Mouse (Mus musculus): ENCODE data around the gene Btnl2. TPM values are rescaled to one million over a fixed set of nuclear protein-coding genes. Genes with fewer than 3 reads are reported as not detected.

The Btnl2 gene
- total RNA-seq, 2 experiments from 2014 or later, result 0.86 to 1.1 TPM

- no peak for DNase-seq (ENCODE audit: extremely low spot score in 1 of 2, low spot score in 1 of 2)
Measured at GRCm38 (mm10) chr17:34346041-34346440, 8.6 kb upstream of the Btnl2 start.

- DNase-seq (ENCODE audit: extremely low spot score in 1 of 2, low spot score in 1 of 2), result peak; percentile 19 to 56
Measured at GRCm38 (mm10) chr17:34347606-34348308, 6.9 kb upstream of the Btnl2 start.

GRCm38 (mm10) chr17:34349429-34349828 lies 5.2 kb upstream of the Btnl2 start:
- DNase-seq (ENCODE audit: extremely low spot score in 1 of 2, low spot score in 1 of 2), result peak; percentile 73 to 96

GRCm38 (mm10) chr17:34354940-34355339 lies 318 bp downstream of the Btnl2 start:
- no peak for DNase-seq (ENCODE audit: extremely low spot score in 1 of 2, low spot score in 1 of 2)

GRCm38 (mm10) chr17:34362954-34363546 lies 8.4 kb downstream of the Btnl2 start:
- DNase-seq (ENCODE audit: extremely low spot score in 1 of 2, low spot score in 1 of 2), result no peak

- no peak for DNase-seq (ENCODE audit: extremely low spot score in 1 of 2, low spot score in 1 of 2)
Measured at GRCm38 (mm10) chr17:34363676-34364310, 9.2 kb downstream of the Btnl2 start.

GRCm38 (mm10) chr17:34365031-34365430 lies 10.4 kb downstream of the Btnl2 start:
- no peak for DNase-seq (ENCODE audit: extremely low spot score in 1 of 2, low spot score in 1 of 2)

- DNase-seq (ENCODE audit: extremely low spot score in 1 of 2, low spot score in 1 of 2), result no peak
Measured at GRCm38 (mm10) chr17:34370563-34370962, 15.9 kb downstream of the Btnl2 start.

- DNase-seq (ENCODE audit: extremely low spot score in 1 of 2, low spot score in 1 of 2), result no peak
Measured at GRCm38 (mm10) chr17:34373055-34373709, 18.6 kb downstream of the Btnl2 start.

GRCm38 (mm10) chr17:34376847-34377246 lies 22.2 kb downstream of the Btnl2 start, which contains the start of gene Btnl1:
Btnl1 (plus strand) TSS chr17:34377132.
- DNase-seq (ENCODE audit: extremely low spot score in 1 of 2, low spot score in 1 of 2), result no peak

- DNase-seq (ENCODE audit: extremely low spot score in 1 of 2, low spot score in 1 of 2), result no peak
Measured at GRCm38 (mm10) chr17:34377450-34378209, 23.0 kb downstream of the Btnl2 start.

GRCm38 (mm10) chr17:34378716-34379115 lies 24.1 kb downstream of the Btnl2 start:
- no peak for DNase-seq (ENCODE audit: extremely low spot score in 1 of 2, low spot score in 1 of 2)

- no peak for DNase-seq (ENCODE audit: extremely low spot score in 1 of 2, low spot score in 1 of 2)
Measured at GRCm38 (mm10) chr17:34379451-34379850, 24.8 kb downstream of the Btnl2 start.

- no peak for DNase-seq (ENCODE audit: extremely low spot score in 1 of 2, low spot score in 1 of 2)
Measured at GRCm38 (mm10) chr17:34381876-34382275, 27.3 kb downstream of the Btnl2 start.

- DNase-seq (ENCODE audit: extremely low spot score in 1 of 2, low spot score in 1 of 2), result no peak
Measured at GRCm38 (mm10) chr17:34383212-34383611, 28.6 kb downstream of the Btnl2 start.

GRCm38 (mm10) chr17:34384699-34385098 lies 30.1 kb downstream of the Btnl2 start:
- DNase-seq (ENCODE audit: extremely low spot score in 1 of 2, low spot score in 1 of 2), result no peak

GRCm38 (mm10) chr17:34386656-34387055 lies 32.0 kb downstream of the Btnl2 start:
- no peak for DNase-seq (ENCODE audit: extremely low spot score in 1 of 2, low spot score in 1 of 2)

- no peak for DNase-seq (ENCODE audit: extremely low spot score in 1 of 2, low spot score in 1 of 2)
Measured at GRCm38 (mm10) chr17:34388513-34388912, 33.9 kb downstream of the Btnl2 start.

GRCm38 (mm10) chr17:34391507-34391906 lies 36.9 kb downstream of the Btnl2 start:
- DNase-seq (ENCODE audit: extremely low spot score in 1 of 2, low spot score in 1 of 2), result no peak

GRCm38 (mm10) chr17:34392321-34392720 lies 37.7 kb downstream of the Btnl2 start:
- peak in 1 of 2 experiments; percentile 18 for DNase-seq (ENCODE audit: extremely low spot score in 1 of 2, low spot score in 1 of 2)

Data from layer of hippocampus, postnatal 25 days (tissue).